Mouse (Mus musculus) forebrain, embryonic 14.5 days (tissue): ENCODE data around the gene Mvp. TPM values are rescaled to one million over a fixed set of nuclear protein-coding genes. Genes with fewer than 3 reads are reported as not detected.

ENCODE experiments used
- ATAC-seq: fragments of 200-750 bp; cut with Nextera tagmentation; 2 replicates; pipeline ENCODE4 v1.8.0; 2017; ENCODE audit warnings: mild to moderate bottlenecking, moderate library complexity
- DNase-seq: peaks from one replicate; pipeline ENCODE4 v3.0.0-alpha.2; 2015; ENCODE audit warnings: low spot score
- H3K27ac ChIP-seq: fragments of 300-500 bp; sonication (generic); 2 replicates; pipeline ENCODE4 v1.5.1; 2014; ENCODE audit warnings: low read depth, mild to moderate bottlenecking, control low read depth, low read length, moderate library complexity
- H3K27me3 ChIP-seq: fragments of 300-500 bp; sonication (generic); replicated peaks from 2 replicates; pipeline ENCODE4 v1.6.1; 2014; ENCODE audit warnings: low read length, control low read depth, mixed read lengths; ENCODE audit not compliant: control insufficient read depth, insufficient read depth
- H3K36me3 ChIP-seq: fragments of 300-500 bp; sonication (generic); 2 replicates; pipeline ENCODE4 v1.6.1; 2014; ENCODE audit warnings: low read length, control low read depth; ENCODE audit not compliant: control insufficient read depth, insufficient read depth
- H3K4me1 ChIP-seq: fragments of 300-500 bp; sonication (generic); 2 replicates; pipeline ENCODE4 v1.6.1; 2014; ENCODE audit warnings: antibody characterized with exemption, low read length, control low read depth; ENCODE audit not compliant: control insufficient read depth, insufficient read depth
- H3K4me2 ChIP-seq: fragments of 300-500 bp; sonication (generic); 2 replicates; pipeline ENCODE4 v1.6.1; 2014; ENCODE audit warnings: mild to moderate bottlenecking, control low read depth, low read length
- H3K4me3 ChIP-seq: fragments of 300-500 bp; sonication (generic); 2 replicates; pipeline ENCODE4 v1.5.1; 2014; ENCODE audit warnings: low read depth, low read length, control low read depth
- H3K9ac ChIP-seq: fragments of 300-500 bp; sonication (generic); 2 replicates; pipeline ENCODE4 v1.6.1; 2014; ENCODE audit warnings: mild to moderate bottlenecking, low read length, control low read depth, moderate library complexity
- H3K9me3 ChIP-seq: fragments of 300-500 bp; sonication (generic); replicated peaks from 2 replicates; pipeline ENCODE4 v1.6.1; 2016; ENCODE audit warnings: low read length, control low read depth, mixed read lengths; ENCODE audit not compliant: control insufficient read depth
- WGBS: fragments of 180-500 bp; shearing (Covaris S2); extraction: QIAGEN DNeasy Blood & Tissue Kit; methylation state at CpG from one replicate; pipeline ENCODE4 v1.1.7; 2014; 5-methylcytosine and 5-hydroxymethylcytosine counted together
- polyA plus RNA-seq: library from polyadenylated mRNA; unstranded; fragments of >200 nt; fragmentation: Nextera tagmentation; extraction: Ambion mirVana; gene quantifications from 2 replicates; pipeline ENCODE4 v1.2.1, GENCODE M21; 2014

Gene Mvp
- polyA plus RNA-seq, 1 experiment from 2014 or later = 1.8 TPM

GRCm38 (mm10) chr7:127009307-127010085 is 4.9 kb downstream of the Mvp start:
- Histone ChIP-seq H3K36me3 (peaks cover 23% of the 10 kb centered on the region), H3K9me3 (no peaks in the 10 kb centered on the region), H3K4me1 (0 out of 2 replicates have a peak, but pooled peaks cover 3% of the 10 kb centered on the region), H3K9ac (no peak overlapping the region), H3K4me2 (no peak overlapping the region), H3K4me3 (no peak overlapping the region), H3K27ac (peak overlapping the region; percentile 88), H3K27me3 (no peaks in the 10 kb centered on the region)
- no peak for DNase-seq
- WGBS = 80% methylated on average over 17 of the region's 17 CpGs
- no peak for ATAC-seq

DNA sequence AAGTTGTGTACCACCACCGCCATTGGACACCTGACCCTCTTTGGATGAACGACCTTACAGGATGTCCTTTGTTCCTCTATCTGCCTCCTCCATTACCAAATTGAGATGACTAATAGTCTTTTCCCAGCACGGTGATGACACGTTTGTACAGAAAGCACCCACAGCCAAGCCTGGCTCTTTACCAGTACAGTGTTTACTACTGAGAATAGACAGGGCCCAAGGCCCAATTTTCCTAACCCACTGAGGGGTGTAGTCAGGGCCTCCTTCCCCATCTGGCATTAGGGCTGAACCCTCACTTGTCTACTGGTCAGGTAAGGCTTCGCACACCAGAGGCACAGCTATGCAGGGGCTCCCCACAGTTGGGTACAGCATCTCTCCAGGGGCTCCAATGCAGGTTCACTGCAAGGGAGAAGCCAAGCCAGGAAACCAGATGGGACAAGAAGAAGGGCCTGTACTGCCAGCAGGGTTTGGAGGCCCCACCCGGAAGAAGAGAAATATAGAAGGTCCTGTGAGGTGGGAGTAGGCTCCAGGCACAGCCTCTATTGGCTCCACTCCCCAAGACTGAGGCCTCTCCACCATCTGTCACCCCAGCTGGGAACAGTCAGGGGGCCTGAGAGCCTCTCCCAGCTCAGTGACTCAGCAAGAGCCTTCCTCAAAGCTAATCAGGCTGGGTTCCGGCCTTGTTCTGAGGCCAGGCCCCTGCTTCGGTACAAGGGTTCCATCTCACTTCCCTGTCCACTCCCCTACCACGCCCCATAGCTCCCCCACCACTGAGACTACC is 6.0 kb downstream of the Mvp start:
- Histone ChIP-seq H3K9ac (no peak overlapping the region), H3K27ac (peak overlapping the region; percentile 88), H3K4me2 (no peak overlapping the region), H3K36me3 (peaks cover 13% of the 10 kb centered on the region), H3K9me3 (no peaks in the 10 kb centered on the region), H3K4me1 (no peaks in the 10 kb centered on the region), H3K4me3 (no peak overlapping the region), H3K27me3 (no peaks in the 10 kb centered on the region)
- WGBS = 66% methylated on average over 9 of the region's 9 CpGs
- DNase-seq = peak; percentile 84
- peak; percentile 90 for ATAC-seq

- no peak overlapping the region for H3K4me2 ChIP-seq
- no peak overlapping the region for H3K4me3 ChIP-seq
- H3K9me3 ChIP-seq = no peaks in the 10 kb centered on the region
- peaks cover 3% of the 10 kb centered on the region; the same call in 1 of the 2 replicates for H3K36me3 ChIP-seq
- H3K27ac ChIP-seq = peak overlapping the region; percentile 88; the same call in 1 of the 2 replicates
- ATAC-seq (no peak), DNase-seq (no peak)
- 85% methylated on average over 6 of the region's 6 CpGs for WGBS
- H3K4me1 ChIP-seq = no peaks in the 10 kb centered on the region
- H3K27me3 ChIP-seq = no peaks in the 10 kb centered on the region
- H3K9ac ChIP-seq = no peak overlapping the region
Observed at GRCm38 (mm10) chr7:127007313-127008024, 7.0 kb downstream of the Mvp start.

DNA sequence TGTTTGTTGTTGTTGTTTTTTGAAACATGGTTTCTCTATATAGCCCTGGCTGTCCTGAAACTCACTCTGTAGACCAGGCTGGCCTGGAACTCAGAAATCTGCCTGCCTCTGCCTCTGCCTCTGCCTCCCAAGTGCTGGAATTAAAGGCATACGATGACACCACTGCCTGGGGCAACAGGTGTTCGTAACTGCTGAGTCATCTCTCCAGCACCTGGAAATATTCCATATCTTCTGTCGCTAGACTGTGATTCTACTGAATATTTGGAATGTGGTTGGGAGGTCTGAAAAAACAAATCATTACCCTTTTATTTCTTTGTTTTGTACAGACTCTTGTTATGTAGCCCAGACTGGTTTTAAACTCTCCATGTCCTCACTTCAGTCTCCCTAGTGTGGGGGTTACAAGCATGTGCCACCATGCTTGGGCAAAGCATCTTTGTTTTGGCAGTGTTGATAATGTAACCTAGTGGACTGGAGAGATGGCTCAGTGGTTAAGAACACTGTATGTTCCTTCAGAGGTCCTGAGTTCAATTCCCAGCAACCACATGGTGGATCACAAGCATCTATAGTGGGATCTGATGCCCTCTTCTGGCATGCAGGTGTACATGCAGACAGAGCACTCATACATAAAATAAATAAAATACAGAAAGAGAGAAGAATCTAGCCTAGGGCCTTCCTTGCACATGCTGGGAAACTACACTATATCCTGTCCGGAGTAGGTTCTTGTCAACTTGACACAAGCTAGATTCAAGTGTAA is 10.1 kb downstream of the Mvp start:
- Histone ChIP-seq H3K4me1 (no peaks in the 10 kb centered on the region), H3K27me3 (no peaks in the 10 kb centered on the region), H3K9ac (no peak overlapping the region), H3K9me3 (no peaks in the 10 kb centered on the region), H3K4me2 (no peak overlapping the region), H3K4me3 (no peak overlapping the region), H3K27ac (no peak overlapping the region), H3K36me3 (no peaks in the 10 kb centered on the region)
- ATAC-seq = no peak
- WGBS = 83% methylated on average over 4 of the region's 4 CpGs
- no peak for DNase-seq

DNA sequence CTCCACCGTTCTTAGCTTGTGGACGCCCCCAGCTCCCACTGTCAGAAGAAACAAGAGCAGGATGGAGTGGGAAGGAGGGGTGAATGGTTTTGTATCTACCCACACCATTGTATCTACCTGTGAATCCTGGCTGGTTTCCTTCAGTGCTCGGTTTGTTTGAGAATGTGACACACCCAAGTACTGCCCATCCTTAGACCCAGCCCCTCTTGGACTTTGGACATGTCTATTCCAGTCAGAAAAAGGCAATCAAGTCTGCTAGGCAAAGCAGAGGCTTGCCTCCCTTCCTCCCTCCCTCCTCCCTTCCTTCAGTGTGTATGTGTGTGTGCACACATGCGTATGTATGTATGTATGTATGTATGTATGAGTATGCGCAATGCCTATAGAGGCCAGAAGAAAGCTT is 10.8 kb downstream of the Mvp start:
- Histone ChIP-seq H3K27me3 (no peaks in the 10 kb centered on the region), H3K36me3 (no peaks in the 10 kb centered on the region), H3K9me3 (no peaks in the 10 kb centered on the region), H3K4me3 (no peak overlapping the region), H3K27ac (no peak overlapping the region), H3K4me2 (no peak overlapping the region), H3K4me1 (no peaks in the 10 kb centered on the region), H3K9ac (no peak overlapping the region)
- DNase-seq (no peak), ATAC-seq (no peak)
- WGBS = 91% methylated on average over 5 of the region's 5 CpGs

DNA sequence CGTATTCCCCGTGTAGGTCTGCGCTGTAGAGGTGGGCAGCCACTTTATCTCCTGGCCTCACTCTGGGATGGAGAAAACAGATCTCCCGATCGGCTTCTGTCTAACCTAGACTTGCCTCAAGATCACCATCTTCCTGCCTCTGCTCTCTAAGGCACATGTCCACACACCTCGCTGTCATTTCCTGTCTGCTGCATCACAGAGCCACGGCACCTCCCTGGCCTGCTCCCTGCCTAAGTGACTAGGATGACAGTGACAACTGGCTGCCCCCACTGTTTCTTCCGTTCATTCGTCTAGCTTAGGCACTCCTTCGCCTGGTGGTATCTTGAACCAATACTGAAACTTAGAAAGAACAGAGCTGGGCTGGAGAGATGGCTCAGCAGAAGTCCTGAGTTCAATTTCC is 14.9 kb downstream of the Mvp start:
- no peaks in the 10 kb centered on the region for H3K4me1 ChIP-seq
- H3K9ac ChIP-seq = no peak overlapping the region
- ATAC-seq = no peak
- no peaks in the 10 kb centered on the region for H3K36me3 ChIP-seq
- no peak overlapping the region for H3K4me3 ChIP-seq
- H3K4me2 ChIP-seq = no peak overlapping the region
- H3K9me3 ChIP-seq = no peaks in the 10 kb centered on the region
- H3K27ac ChIP-seq = no peak overlapping the region
- DNase-seq = no peak
- H3K27me3 ChIP-seq = no peaks in the 10 kb centered on the region
- WGBS = 89% methylated on average over 10 of the region's 10 CpGs

- ATAC-seq (no peak), DNase-seq (no peak)
- Histone ChIP-seq H3K4me1 (no peaks in the 10 kb centered on the region), H3K36me3 (no peaks in the 10 kb centered on the region), H3K9ac (no peak overlapping the region), H3K4me2 (no peak overlapping the region), H3K27ac (no peak overlapping the region), H3K9me3 (no peaks in the 10 kb centered on the region), H3K4me3 (no peak overlapping the region), H3K27me3 (no peaks in the 10 kb centered on the region)
- WGBS = 80% methylated on average over 4 of the region's 4 CpGs
Observed at GRCm38 (mm10) chr7:126996449-126996848, 18.0 kb downstream of the Mvp start.

GRCm38 (mm10) chr7:126988816-126989215 is 25.6 kb downstream of the Mvp start:
- Histone ChIP-seq H3K9me3 (no peaks in the 10 kb centered on the region), H3K27ac (no peak overlapping the region), H3K4me1 (no peaks in the 10 kb centered on the region), H3K36me3 (no peaks in the 10 kb centered on the region), H3K4me3 (no peak overlapping the region), H3K9ac (no peak overlapping the region), H3K27me3 (no peaks in the 10 kb centered on the region), H3K4me2 (no peak overlapping the region)
- no peak for ATAC-seq
- DNase-seq = no peak
- WGBS = 65% methylated on average over 8 of the region's 8 CpGs
